Mouse (Mus musculus) c-Kit-positive CD71-positive TER-119-positive erythroid progenitor cells, embryonic 14.5 days (primary cell): ENCODE measurements around the gene Pgrmc1.
"Not testable (repeated sequence)": the region's sequence is repeated elsewhere in the genome, so short reads cannot be mapped to it uniquely, and the experiment has no call there.

Source experiments
- DNase-seq: peaks from one replicate; pipeline ENCODE4 v3.0.0-alpha.2; 2013; ENCODE audit warnings: low spot score

Gene Pgrmc1

DNA sequence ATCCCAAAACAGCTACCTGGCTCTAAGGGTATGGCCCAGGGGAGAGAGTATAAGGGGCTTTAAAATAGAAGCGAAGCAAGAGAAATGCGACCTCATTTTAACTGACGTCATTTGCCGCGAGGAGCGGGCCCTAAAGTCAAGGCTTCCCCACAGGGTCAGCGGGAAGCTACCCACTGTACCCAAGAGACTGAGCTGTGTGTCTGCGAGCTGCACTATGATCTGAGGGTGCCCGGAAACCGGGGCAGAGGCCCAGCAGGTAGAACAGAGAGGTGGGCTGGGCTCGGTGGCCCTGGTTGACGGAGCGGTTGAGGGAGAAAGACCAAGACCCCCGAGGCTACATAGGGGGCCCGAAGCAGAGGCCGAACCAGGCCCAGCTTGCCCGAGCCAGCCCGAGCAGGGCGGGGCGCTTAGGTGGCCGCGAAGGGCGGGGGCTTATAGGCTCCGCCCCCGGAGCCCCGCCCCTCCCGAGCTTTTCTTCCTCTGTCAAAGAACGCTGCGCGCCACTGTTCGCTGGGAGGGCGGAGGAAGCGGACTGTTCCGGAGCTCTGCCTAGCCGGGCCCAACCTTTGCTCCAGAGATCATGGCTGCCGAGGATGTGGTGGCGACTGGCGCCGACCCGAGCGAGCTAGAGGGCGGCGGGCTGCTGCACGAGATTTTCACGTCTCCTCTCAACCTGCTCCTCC is at the start of gene Pgrmc1:
Gene Pgrmc1 (plus strand): TSS at position 500 of the 683 bp plus-strand sequence.
- peak; percentile 77 for DNase-seq

GRCm38 (mm10) chrX:36548798-36549197 is 49.2 kb upstream of the Pgrmc1 start:
- DNase-seq = no peak

DNA sequence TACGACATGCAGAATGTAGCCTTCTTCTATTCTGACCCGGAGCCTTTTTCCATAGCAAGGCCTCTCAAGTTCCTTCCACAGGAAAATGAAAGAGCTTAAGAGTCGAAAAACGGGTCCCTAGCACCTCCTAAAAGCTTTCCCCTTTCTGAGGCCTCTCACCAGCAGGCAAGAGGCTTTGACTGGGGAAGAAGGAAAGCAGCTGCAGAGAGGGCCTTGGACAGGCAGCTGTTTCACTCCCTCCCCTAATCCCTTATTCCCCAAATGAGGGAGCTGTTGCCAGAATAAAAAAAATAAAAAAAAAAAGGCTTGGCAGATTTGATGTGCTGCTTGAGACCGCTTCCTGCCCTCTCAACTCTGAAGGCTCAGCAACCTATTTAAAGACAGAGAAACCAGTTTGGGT is 47.1 kb upstream of the Pgrmc1 start:
- DNase-seq = no peak

DNA sequence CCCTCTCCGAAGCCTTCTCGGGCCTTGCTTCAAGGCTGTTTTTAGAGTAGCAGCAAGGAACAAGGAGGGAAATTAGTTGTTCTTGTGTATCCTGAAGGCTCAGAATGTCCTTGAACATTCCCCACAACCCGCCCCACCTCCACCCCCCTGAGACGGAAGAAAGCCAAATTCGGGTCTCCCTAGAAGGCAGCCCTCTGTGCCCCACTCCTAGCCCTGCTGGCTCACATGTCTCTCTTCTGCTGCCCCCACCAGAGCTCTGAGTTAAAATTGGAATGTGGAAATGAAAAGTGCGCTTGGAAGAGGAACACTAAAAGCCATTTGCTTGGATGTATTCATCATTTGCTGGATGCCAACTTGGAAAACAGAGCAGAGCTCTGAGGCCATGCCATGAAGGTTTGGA is 46.7 kb upstream of the Pgrmc1 start:
- no peak for DNase-seq

DNA sequence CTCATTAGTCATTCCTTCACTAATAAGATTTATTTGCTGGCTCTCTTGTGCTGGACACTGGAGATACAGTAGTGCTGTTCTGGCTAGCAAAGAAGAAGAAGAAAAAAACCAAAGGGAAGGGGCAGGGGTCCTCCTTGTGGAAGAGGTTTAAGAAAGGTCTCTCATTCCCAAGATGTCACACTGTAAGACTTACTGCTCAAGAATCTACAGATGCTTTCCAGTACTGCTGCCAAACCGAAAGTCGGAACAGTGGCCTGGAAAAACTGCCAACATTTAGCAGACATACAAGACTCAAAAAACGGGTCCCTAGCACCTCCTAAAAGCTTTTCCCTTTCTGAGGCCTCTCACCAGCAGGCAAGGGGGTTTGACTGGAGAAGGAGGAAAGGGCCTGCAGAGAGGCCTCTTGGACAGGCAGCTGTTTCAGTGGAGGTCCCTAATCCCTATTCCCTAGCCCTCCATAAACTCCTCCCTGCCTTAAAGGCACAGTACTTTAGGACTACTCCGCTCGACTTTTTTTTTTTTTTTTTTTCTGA is 45.9 kb upstream of the Pgrmc1 start:
- DNase-seq = no peak

DNA sequence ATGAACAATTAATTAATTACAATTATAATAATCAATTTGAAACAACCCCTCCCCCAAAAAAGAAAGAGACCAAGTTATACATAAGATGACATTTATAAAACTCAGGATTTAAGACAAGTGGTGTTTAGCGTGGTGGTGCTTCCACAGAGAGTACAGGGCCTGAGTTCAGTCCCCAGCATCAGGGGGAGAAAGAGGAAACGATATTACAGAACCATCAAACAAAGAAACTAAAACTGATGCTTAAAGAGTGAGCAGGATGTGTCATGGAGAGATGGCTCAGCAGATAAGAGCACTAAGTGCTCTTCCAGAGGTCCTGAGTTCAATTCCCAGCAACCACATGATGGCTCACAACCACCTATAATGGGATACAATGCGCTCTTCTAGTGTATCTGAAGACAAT is 45.3 kb upstream of the Pgrmc1 start:
- DNase-seq = no peak

DNA sequence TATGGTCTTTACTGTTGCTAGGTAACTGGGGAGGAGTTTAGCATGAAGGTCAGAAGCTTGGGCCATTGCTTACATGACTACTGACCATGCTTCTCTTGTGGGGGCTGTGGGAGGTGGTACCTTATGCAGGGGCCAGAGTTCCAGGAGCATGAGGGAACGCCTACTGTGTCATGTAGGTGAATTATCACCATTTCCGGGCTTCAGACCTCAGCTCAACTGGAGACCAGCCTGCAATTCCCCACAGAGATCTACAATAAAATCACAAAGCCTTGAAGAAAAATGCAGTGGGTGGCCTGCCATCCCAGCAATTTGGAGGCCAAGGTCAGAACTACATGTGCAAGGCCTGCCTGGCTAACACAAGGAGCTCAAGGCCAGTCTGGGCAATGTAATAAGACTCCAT is 42.8 kb upstream of the Pgrmc1 start:
- DNase-seq = not testable (repeated sequence)

DNA sequence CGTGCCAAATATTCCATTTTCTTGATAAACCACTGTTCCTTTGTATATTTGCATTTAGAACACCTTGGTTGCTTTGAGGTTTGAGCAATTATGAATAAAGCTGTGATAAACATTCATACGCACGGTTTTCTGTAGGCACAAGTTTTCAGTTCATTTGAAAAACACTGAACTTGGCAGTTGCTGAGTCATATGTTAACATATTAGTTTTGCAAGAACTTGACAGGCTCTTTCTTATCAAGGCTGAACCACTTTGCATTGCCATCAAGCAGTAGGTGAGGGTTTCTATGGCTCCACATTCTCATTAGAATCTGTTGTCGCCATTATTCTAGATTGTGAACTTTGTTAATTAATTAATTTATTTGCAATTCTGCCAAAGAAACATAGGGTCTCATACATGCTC is 37.8 kb upstream of the Pgrmc1 start:
- DNase-seq = no peak

- peak; percentile 62 for DNase-seq
Observed at GRCm38 (mm10) chrX:36561650-36562049, 36.4 kb upstream of the Pgrmc1 start.

DNA sequence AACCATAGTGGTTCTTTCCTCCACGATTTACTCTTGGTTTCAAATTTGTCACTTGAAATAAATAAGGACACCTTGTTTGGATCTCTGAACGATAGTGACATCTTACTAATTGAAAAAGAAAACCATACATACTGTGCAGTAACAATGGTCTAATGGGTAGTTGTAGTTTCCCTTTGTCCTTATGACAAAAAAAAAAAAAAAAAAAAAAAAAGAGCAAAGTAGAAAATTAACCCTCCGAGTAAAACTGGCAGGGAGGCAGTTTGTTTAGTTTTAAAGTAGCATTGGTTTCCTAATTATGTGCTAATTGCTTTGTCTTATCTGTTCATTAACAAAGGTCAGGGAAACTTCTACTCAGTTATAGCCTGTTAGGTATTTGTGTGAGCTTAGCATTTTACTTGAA is 35.9 kb upstream of the Pgrmc1 start:
- DNase-seq = no peak

GRCm38 (mm10) chrX:36586629-36587303 is 11.2 kb upstream of the Pgrmc1 start:
- no peak for DNase-seq

GRCm38 (mm10) chrX:36587304-36588209 is 10.4 kb upstream of the Pgrmc1 start:
- no peak for DNase-seq

GRCm38 (mm10) chrX:36590266-36590665 is 7.7 kb upstream of the Pgrmc1 start:
- no peak for DNase-seq

GRCm38 (mm10) chrX:36591120-36591519 is 6.9 kb upstream of the Pgrmc1 start:
- DNase-seq = no peak

DNA sequence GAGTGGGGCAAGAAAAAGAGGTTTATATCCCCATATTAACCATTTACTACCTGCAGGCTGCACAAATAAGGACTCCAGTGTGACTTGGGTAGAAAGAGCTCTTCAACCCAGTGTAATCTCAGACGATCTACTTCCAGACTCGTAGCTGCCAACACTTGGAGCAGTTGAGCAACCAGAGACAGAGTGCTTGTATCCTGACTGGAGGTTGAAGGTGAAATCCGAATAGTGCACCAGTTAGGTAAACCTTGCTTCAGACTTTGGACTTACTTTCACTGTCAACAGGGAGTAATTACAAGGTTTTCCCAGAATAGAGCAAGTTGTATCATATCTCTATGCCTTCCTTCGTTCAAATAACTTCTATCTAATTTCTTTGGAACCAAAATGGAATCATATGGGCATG is 6.5 kb upstream of the Pgrmc1 start:
- no peak for DNase-seq

- DNase-seq = no peak
Observed at GRCm38 (mm10) chrX:36595247-36595646, 2.8 kb upstream of the Pgrmc1 start.

- DNase-seq = not testable (repeated sequence)
Observed at GRCm38 (mm10) chrX:36596483-36597120, 1.4 kb upstream of the Pgrmc1 start.

DNA sequence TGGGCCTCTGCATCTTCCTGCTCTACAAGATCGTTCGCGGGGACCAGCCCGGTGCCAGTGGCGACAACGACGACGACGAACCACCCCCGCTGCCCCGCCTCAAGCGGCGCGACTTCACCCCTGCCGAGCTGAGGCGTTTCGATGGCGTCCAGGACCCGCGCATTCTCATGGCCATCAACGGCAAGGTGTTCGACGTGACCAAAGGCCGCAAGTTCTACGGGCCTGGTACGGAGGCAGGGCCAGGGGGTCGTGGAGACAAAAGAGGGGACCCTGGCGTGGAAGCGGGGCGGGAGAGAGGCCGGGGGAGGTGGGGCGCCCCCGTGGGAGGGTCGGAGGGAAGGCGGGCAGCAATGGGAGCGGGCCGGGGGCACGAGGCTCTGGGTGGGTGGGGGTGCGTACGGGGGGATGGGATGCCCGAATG is 394 bp downstream of the Pgrmc1 start:
- peak; percentile 30 for DNase-seq

DNA sequence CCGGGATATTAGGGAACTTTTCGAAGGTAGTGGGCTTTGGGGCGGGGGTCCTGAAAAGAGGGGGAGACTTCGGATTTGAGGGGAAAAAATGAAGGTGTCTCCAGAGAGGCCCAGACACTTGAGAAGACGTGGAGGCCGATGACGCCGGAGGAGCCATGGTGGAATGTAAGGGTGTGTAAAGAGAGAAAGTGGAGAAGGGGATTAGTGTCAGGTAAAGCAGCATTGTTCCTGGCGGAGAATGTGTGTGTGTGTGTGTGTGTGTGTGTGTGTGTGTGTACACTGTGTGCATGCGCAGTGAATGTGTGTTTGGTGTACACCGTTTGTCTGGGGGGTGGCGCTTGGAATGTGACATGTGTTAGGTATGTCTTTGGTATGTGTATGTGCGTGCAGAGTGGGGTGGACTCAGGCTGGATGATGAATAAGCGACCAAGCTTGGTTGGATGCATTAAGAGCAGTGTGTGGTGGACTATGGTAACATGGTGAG is 897 bp downstream of the Pgrmc1 start:
- DNase-seq = no peak

DNA sequence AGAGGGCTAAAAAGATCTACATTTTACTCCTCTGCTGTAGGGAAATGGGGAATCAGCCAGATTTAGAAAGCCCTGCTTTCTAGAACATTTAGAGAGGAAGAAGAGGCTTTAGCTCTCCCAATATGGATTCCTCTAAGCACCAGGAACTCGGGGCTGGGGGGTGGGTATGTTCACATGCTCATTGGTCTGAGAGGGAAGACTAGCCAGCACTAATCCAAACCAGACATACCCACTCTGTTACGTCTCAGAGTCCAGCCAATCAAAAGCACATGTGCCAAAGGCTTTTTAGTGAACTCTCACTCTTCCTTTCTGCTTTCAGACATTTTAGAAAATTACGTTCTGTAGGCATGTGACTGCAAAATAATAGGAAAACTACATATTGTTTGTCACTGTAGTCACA is 1.6 kb downstream of the Pgrmc1 start:
- DNase-seq = no peak

DNA sequence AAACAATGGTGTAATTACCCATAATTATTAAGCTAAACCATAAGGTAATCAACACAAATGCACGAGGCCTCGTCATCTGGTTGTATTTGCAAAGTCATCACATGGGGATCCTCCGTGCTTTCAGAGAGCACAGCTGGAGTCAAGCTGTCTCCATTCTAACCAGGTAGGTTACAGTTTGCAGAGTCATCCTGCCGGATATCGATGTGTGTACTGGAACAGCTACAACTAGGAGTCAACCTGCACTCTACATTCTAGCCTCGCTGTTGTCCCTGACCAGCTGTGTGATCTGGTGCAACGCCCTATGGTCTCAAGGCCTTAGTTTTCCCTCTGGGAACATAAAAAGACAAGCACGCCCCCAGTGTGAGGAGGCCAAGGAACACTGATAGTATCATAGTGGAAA is 2.1 kb downstream of the Pgrmc1 start:
- DNase-seq = no peak

GRCm38 (mm10) chrX:36602926-36603325 is 4.9 kb downstream of the Pgrmc1 start:
- no peak for DNase-seq
